Mouse (Mus musculus) brain, embryonic 14.5 days (tissue): Measurements from ENCODE around the gene Tns4.

Source experiments
- CTCF ChIP-seq: fragments of 200-500 bp; IDR thresholded peaks from 2 replicates; pipeline ENCODE4 v1.5.1; 2012; ENCODE audit warnings: inconsistent platforms, mild to moderate bottlenecking, moderate library complexity, borderline replicate concordance; ENCODE audit not compliant: insufficient read depth, insufficient read length; ENCODE audit errors: extremely low read depth
- POLR2A ChIP-seq: fragments of 200-500 bp; IDR thresholded peaks from 2 replicates; pipeline ENCODE4 v1.6.1; 2012; ENCODE audit warnings: mild to moderate bottlenecking, inconsistent platforms, borderline replicate concordance; ENCODE audit not compliant: poor library complexity, insufficient read depth, insufficient read length, severe bottlenecking; ENCODE audit errors: extremely low read depth

DNA sequence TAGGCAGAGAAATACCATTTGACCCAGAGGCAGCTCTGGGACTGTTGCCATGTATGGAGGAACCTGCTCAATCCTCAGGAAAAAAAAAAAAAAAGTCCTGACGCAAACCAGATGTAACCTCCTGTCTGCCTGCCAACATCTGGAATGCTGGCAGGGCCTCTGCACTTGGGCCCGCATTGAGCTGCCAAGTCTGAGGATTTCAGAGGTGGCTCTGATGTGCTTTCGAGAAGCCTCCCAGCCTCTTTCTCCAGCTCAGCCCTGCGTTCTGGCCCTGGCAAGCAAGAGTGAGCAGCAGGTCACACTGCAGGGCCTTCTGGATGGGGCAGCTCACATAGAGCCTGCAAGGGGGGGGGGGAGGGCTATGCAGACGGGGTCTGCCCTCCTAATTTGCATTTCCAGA lies 42.0 kb downstream of the Tns4 start:
- TF ChIP-seq CTCF (no peak), POLR2A (no peak)
